Mouse (Mus musculus): ENCODE results near the gene Ap5s1.

The Ap5s1 gene

GRCm38 (mm10) chr2:131170936-131171335 is 35.9 kb upstream of the Ap5s1 start:
- Histone ChIP-seq H3K4me1 (replicated peaks; ENCODE audit: low read depth, low read length) (peaks cover 79% of the 10 kb centered on the region), H3K9me3 (ENCODE audit: low read length) (peaks cover 7% of the 10 kb centered on the region; the same call in 1 of the 2 replicates), H3K27me3 (ENCODE audit: insufficient read depth, low read length) (peaks cover 38% of the 10 kb centered on the region), H3K4me3 (replicated peaks; ENCODE audit: low read length) (peak overlapping the region; percentile 68), H3K36me3 (ENCODE audit: insufficient read depth, low read length) (0 out of 2 replicates have a peak, but pooled peaks cover 3% of the 10 kb centered on the region)
- no peak for TF ChIP-seq CTCF (conservative IDR thresholded peaks at IDR 0.05; ENCODE audit: low read length)
- TF ChIP-seq NANOG (IDR thresholded peaks at IDR 0.05; ENCODE audit: borderline replicate concordance, low read length) = no peak
- TF ChIP-seq POU5F1 (IDR thresholded peaks at IDR 0.05; ENCODE audit: borderline replicate concordance, low read length) = no peak

- H3K4me3 ChIP-seq (replicated peaks; ENCODE audit: low read length) = peak overlapping the region; percentile 68
- H3K27me3 ChIP-seq (ENCODE audit: insufficient read depth, low read length) = peaks cover 38% of the 10 kb centered on the region
- peaks cover 8% of the 10 kb centered on the region for H3K36me3 ChIP-seq (ENCODE audit: insufficient read depth, low read length)
- peaks cover 7% of the 10 kb centered on the region; the same call in 1 of the 2 replicates for H3K9me3 ChIP-seq (ENCODE audit: low read length)
- H3K4me1 ChIP-seq (replicated peaks; ENCODE audit: low read depth, low read length) = peaks cover 79% of the 10 kb centered on the region
- TF ChIP-seq CTCF (conservative IDR thresholded peaks at IDR 0.05; ENCODE audit: low read length) (no peak), POU5F1 (IDR thresholded peaks at IDR 0.05; ENCODE audit: borderline replicate concordance, low read length) (no peak), NANOG (IDR thresholded peaks at IDR 0.05; ENCODE audit: borderline replicate concordance, low read length) (no peak)
Observed at GRCm38 (mm10) chr2:131171401-131172104, 35.3 kb upstream of the Ap5s1 start.

GRCm38 (mm10) chr2:131172322-131172721 is 34.6 kb upstream of the Ap5s1 start:
- Histone ChIP-seq H3K4me1 (replicated peaks; ENCODE audit: low read depth, low read length) (peaks cover 85% of the 10 kb centered on the region), H3K36me3 (ENCODE audit: insufficient read depth, low read length) (peaks cover 16% of the 10 kb centered on the region), H3K9me3 (ENCODE audit: low read length) (peaks cover 2% of the 10 kb centered on the region; the same call in 1 of the 2 replicates), H3K27me3 (ENCODE audit: insufficient read depth, low read length) (peaks cover 38% of the 10 kb centered on the region), H3K4me3 (replicated peaks; ENCODE audit: low read length) (no peak overlapping the region)
- TF ChIP-seq NANOG (IDR thresholded peaks at IDR 0.05; ENCODE audit: borderline replicate concordance, low read length) (no peak), CTCF (conservative IDR thresholded peaks at IDR 0.05; ENCODE audit: low read length) (no peak), POU5F1 (IDR thresholded peaks at IDR 0.05; ENCODE audit: borderline replicate concordance, low read length) (no peak)

- Histone ChIP-seq H3K27me3 (ENCODE audit: insufficient read depth, low read length) (peaks cover 38% of the 10 kb centered on the region), H3K9me3 (ENCODE audit: low read length) (no peaks in the 10 kb centered on the region), H3K36me3 (ENCODE audit: insufficient read depth, low read length) (peaks cover 33% of the 10 kb centered on the region), H3K4me1 (replicated peaks; ENCODE audit: low read depth, low read length) (peaks cover 79% of the 10 kb centered on the region), H3K4me3 (replicated peaks; ENCODE audit: low read length) (peak overlapping the region; percentile 77)
- TF ChIP-seq CTCF (conservative IDR thresholded peaks at IDR 0.05; ENCODE audit: low read length) (no peak), NANOG (IDR thresholded peaks at IDR 0.05; ENCODE audit: borderline replicate concordance, low read length) (no peak), POU5F1 (IDR thresholded peaks at IDR 0.05; ENCODE audit: borderline replicate concordance, low read length) (no peak)
Observed at GRCm38 (mm10) chr2:131174700-131175099, 32.2 kb upstream of the Ap5s1 start.

GRCm38 (mm10) chr2:131175286-131175944 is 31.5 kb upstream of the Ap5s1 start:
- Histone ChIP-seq H3K36me3 (ENCODE audit: insufficient read depth, low read length) (peaks cover 33% of the 10 kb centered on the region), H3K4me1 (replicated peaks; ENCODE audit: low read depth, low read length) (peaks cover 75% of the 10 kb centered on the region), H3K27me3 (ENCODE audit: insufficient read depth, low read length) (peaks cover 35% of the 10 kb centered on the region), H3K9me3 (ENCODE audit: low read length) (no peaks in the 10 kb centered on the region), H3K4me3 (replicated peaks; ENCODE audit: low read length) (no peak overlapping the region)
- TF ChIP-seq CTCF (conservative IDR thresholded peaks at IDR 0.05; ENCODE audit: low read length) = no peak
- TF ChIP-seq POU5F1 (IDR thresholded peaks at IDR 0.05; ENCODE audit: borderline replicate concordance, low read length) = no peak
- no peak for TF ChIP-seq NANOG (IDR thresholded peaks at IDR 0.05; ENCODE audit: borderline replicate concordance, low read length)

DNA sequence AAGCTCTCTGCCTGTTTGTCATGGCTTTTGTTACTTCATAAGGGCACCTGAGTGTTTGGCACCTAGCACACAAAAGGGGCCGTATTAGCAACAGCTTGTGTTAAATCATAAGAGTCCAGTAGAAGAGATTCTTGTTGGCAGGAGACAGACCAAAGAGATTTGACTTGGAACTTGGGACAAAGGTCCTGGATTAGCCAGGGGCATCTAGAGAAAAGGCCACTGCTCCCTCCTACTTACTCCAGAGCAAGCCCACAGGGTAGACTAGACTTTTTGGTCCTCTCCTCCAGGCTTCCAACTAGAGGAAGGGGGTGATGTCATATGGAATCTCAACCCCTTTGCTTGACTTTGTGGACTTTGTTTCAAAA is 31.0 kb upstream of the Ap5s1 start:
- peaks cover 30% of the 10 kb centered on the region for H3K27me3 ChIP-seq (ENCODE audit: insufficient read depth, low read length)
- no peak for TF ChIP-seq NANOG (IDR thresholded peaks at IDR 0.05; ENCODE audit: borderline replicate concordance, low read length)
- TF ChIP-seq POU5F1 (IDR thresholded peaks at IDR 0.05; ENCODE audit: borderline replicate concordance, low read length) = no peak
- TF ChIP-seq CTCF (conservative IDR thresholded peaks at IDR 0.05; ENCODE audit: low read length) = no peak
- peaks cover 33% of the 10 kb centered on the region for H3K36me3 ChIP-seq (ENCODE audit: insufficient read depth, low read length)
- H3K4me3 ChIP-seq (replicated peaks; ENCODE audit: low read length) = no peak overlapping the region
- peaks cover 75% of the 10 kb centered on the region for H3K4me1 ChIP-seq (replicated peaks; ENCODE audit: low read depth, low read length)
- H3K9me3 ChIP-seq (ENCODE audit: low read length) = no peaks in the 10 kb centered on the region

GRCm38 (mm10) chr2:131176491-131176890 is 30.4 kb upstream of the Ap5s1 start:
- TF ChIP-seq NANOG (IDR thresholded peaks at IDR 0.05; ENCODE audit: borderline replicate concordance, low read length) (no peak), POU5F1 (IDR thresholded peaks at IDR 0.05; ENCODE audit: borderline replicate concordance, low read length) (no peak)
- no peaks in the 10 kb centered on the region for H3K9me3 ChIP-seq (ENCODE audit: low read length)
- peaks cover 75% of the 10 kb centered on the region for H3K4me1 ChIP-seq (replicated peaks; ENCODE audit: low read depth, low read length)
- H3K4me3 ChIP-seq (replicated peaks; ENCODE audit: low read length) = peak overlapping the region; percentile 17; the same call in 1 of the 2 replicates
- H3K36me3 ChIP-seq (ENCODE audit: insufficient read depth, low read length) = peaks cover 33% of the 10 kb centered on the region
- H3K27me3 ChIP-seq (ENCODE audit: insufficient read depth, low read length) = peaks cover 25% of the 10 kb centered on the region

GRCm38 (mm10) chr2:131177932-131178331 is 28.9 kb upstream of the Ap5s1 start:
- TF ChIP-seq POU5F1 (IDR thresholded peaks at IDR 0.05; ENCODE audit: borderline replicate concordance, low read length) (no peak), NANOG (IDR thresholded peaks at IDR 0.05; ENCODE audit: borderline replicate concordance, low read length) (no peak), CTCF (conservative IDR thresholded peaks at IDR 0.05; ENCODE audit: low read length) (no peak)
- H3K27me3 ChIP-seq (ENCODE audit: insufficient read depth, low read length) = peaks cover 10% of the 10 kb centered on the region
- peaks cover 33% of the 10 kb centered on the region for H3K36me3 ChIP-seq (ENCODE audit: insufficient read depth, low read length)
- peak overlapping the region; percentile 92 for H3K4me3 ChIP-seq (replicated peaks; ENCODE audit: low read length)
- no peaks in the 10 kb centered on the region for H3K9me3 ChIP-seq (ENCODE audit: low read length)
- peaks cover 63% of the 10 kb centered on the region for H3K4me1 ChIP-seq (replicated peaks; ENCODE audit: low read depth, low read length)
